Mouse (Mus musculus) limb, embryonic 13.5 days (tissue): ENCODE results near the gene Il17rc. TPM values are rescaled to one million over a fixed set of nuclear protein-coding genes. Genes with fewer than 3 reads are reported as not detected.

Experiments used
- ATAC-seq: fragments of 200-750 bp; cut with Nextera tagmentation; 2 replicates; pipeline ENCODE4 v1.8.0; 2017; ENCODE audit warnings: low read depth, moderate number of reproducible peaks, moderate TSS enrichment; ENCODE audit not compliant: low FRiP score
- H3K27ac ChIP-seq: fragments of 300-500 bp; sonication (generic); 2 replicates; pipeline ENCODE4 v1.5.1; 2015; ENCODE audit warnings: inconsistent platforms, mild to moderate bottlenecking, moderate library complexity
- H3K27me3 ChIP-seq: fragments of 300-500 bp; sonication (generic); 2 replicates; pipeline ENCODE4 v1.6.1; 2015; ENCODE audit warnings: mild to moderate bottlenecking, inconsistent platforms
- H3K36me3 ChIP-seq: fragments of 300-500 bp; sonication (generic); 2 replicates; pipeline ENCODE4 v1.6.1; 2015; ENCODE audit warnings: inconsistent platforms, mild to moderate bottlenecking, moderate library complexity
- H3K4me1 ChIP-seq: fragments of 300-500 bp; sonication (generic); 2 replicates; pipeline ENCODE4 v1.6.1; 2015; ENCODE audit warnings: inconsistent platforms
- H3K4me2 ChIP-seq: fragments of 300-500 bp; sonication (generic); replicated peaks from 2 replicates; pipeline ENCODE4 v1.6.1; 2015; ENCODE audit warnings: inconsistent platforms, mild to moderate bottlenecking, moderate library complexity
- H3K4me3 ChIP-seq: fragments of 300-500 bp; sonication (generic); 2 replicates; pipeline ENCODE4 v1.5.1; 2015; ENCODE audit warnings: moderate library complexity, mild to moderate bottlenecking, inconsistent platforms
- H3K9ac ChIP-seq: fragments of 300-500 bp; sonication (generic); 2 replicates; pipeline ENCODE4 v1.6.1; 2015; ENCODE audit warnings: mild to moderate bottlenecking, inconsistent platforms
- H3K9me3 ChIP-seq: fragments of 300-500 bp; sonication (generic); 2 replicates; pipeline ENCODE4 v1.6.1; 2016; ENCODE audit warnings: inconsistent platforms
- WGBS: fragments of 180-500 bp; shearing (Covaris S2); methylation state at CpG from one replicate; pipeline ENCODE4 v1.1.7; 2015; 5-methylcytosine and 5-hydroxymethylcytosine counted together
- polyA plus RNA-seq: library from polyadenylated mRNA; unstranded; fragments of >200 nt; fragmentation: Nextera tagmentation; extraction: Ambion mirVana; gene quantifications from 2 replicates; pipeline ENCODE4 v1.2.1, GENCODE M21; 2015

Il17rc gene
- polyA plus RNA-seq, 1 experiment from 2014 or later: 9.9 TPM

DNA sequence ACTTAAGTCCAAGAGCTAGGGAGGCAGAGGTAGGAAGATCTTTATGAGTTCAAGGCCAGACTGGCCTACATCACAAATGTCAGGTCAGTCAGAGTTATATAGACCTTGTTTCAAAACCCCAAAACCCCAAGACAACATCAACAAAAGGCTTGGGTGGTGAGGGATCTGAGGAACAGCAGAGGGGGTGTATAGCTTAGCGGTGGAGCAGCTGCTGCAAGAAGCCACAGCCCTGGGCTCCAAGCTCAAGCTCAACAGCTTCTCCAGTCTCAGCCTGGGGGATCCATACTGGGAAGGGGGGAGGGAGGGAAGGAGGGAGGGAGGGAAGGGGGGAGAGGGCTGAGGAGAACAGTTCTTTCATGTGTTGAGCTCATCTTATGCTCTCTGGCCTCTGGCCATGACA is 34.5 kb downstream of the Il17rc start:
- 67% methylated on average over 1 of the region's 1 CpGs for WGBS
- H3K27ac ChIP-seq: no peak overlapping the region
- no peaks in the 10 kb centered on the region for H3K9me3 ChIP-seq
- H3K4me3 ChIP-seq: no peak overlapping the region
- peaks cover 24% of the 10 kb centered on the region for H3K27me3 ChIP-seq
- no peak for ATAC-seq
- H3K4me2 ChIP-seq: no peak overlapping the region
- peaks cover 7% of the 10 kb centered on the region; the same call in 1 of the 2 replicates for H3K4me1 ChIP-seq
- no peaks in the 10 kb centered on the region for H3K36me3 ChIP-seq
- H3K9ac ChIP-seq: no peak overlapping the region

DNA sequence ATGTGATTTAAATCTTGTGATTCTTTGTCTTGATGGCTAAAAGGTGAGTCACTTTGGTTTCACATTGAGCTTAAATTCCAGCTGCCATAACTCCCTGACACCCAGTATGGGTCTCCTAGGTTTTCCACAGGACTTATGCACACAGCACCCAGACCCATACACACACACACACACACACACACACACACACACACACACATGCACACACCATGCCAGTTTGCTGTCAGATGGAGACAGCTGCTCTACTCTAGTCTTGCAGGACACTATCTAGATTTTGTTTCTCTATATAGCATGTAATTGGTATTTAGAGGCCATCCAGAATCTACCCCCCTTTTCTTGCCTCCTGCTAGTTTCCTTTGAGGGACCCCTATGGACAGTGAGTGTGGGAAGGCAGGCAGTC is 35.9 kb downstream of the Il17rc start:
- Histone ChIP-seq H3K9me3 (no peaks in the 10 kb centered on the region), H3K27ac (no peak overlapping the region), H3K36me3 (no peaks in the 10 kb centered on the region), H3K27me3 (peaks cover 10% of the 10 kb centered on the region), H3K4me3 (no peak overlapping the region), H3K9ac (no peak overlapping the region), H3K4me1 (no peaks in the 10 kb centered on the region), H3K4me2 (no peak overlapping the region)
- 0 out of 2 replicates have a peak, but pooled peaks have one; percentile 25 for ATAC-seq

DNA sequence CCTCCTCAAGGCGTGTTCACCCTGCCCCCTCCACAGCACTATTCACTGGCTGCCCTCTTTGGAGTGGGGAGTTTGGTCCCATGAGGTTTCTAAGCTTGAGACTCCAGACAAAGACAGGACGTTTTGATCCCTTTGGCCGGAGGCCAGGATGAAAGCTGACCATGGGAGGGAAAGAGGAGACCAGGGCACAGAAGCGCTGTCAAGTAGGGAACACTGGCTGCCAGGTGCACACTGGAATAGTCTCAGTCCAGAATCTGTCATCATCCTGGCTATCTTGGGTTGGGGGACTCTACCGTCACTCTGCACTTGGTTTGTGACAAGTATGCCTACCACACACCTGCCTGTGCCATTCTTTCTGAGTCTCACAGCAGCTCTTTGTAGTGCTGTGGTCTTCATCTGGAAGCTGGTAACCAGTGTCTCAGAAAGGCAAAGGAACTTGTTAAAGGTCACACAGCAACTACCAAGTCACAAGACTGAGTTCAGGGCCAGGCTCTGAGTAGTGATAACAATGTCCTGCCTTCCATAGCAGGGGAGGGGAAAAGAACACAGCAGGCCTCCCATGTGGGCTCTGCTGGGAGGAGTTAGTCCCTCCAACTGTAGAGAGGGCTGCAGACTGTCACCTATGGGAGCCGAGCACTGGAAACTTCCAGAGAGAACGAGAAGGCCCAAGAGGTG is 37.2 kb downstream of the Il17rc start:
- peak; percentile 71 for ATAC-seq
- 65% methylated on average over 7 of the region's 7 CpGs for WGBS
- Histone ChIP-seq H3K4me1 (no peaks in the 10 kb centered on the region), H3K9ac (no peak overlapping the region), H3K27me3 (no peaks in the 10 kb centered on the region), H3K36me3 (peaks cover 6% of the 10 kb centered on the region; the same call in 1 of the 2 replicates), H3K27ac (0 out of 2 replicates have a peak overlapping the region, but pooled peaks have one; percentile 52), H3K9me3 (no peaks in the 10 kb centered on the region), H3K4me2 (no peak overlapping the region), H3K4me3 (no peak overlapping the region)

DNA sequence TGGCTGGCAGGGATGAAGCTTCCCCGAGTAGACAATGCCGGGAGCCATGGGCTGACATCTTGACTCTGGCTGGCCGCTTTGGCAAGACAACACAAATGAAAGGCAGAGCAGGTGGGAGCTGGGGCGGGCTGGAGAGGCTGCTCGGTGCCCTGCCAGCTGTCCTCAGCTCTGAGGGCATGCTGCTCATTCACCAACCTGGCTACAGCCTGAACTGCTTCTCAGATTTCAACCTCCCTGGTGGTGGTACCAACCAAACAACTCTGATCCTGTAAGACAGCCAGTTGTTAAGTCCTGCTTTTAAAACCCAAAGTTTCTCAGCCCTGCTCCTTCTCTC is 37.7 kb downstream of the Il17rc start:
- Histone ChIP-seq H3K4me3 (no peak overlapping the region), H3K4me2 (no peak overlapping the region), H3K4me1 (no peaks in the 10 kb centered on the region), H3K36me3 (peaks cover 11% of the 10 kb centered on the region), H3K27ac (0 out of 2 replicates have a peak overlapping the region, but pooled peaks have one; percentile 52), H3K9ac (no peak overlapping the region), H3K9me3 (no peaks in the 10 kb centered on the region), H3K27me3 (no peaks in the 10 kb centered on the region)
- peak; percentile 55; the same call in 1 of the 2 replicates for ATAC-seq
- WGBS: 36% methylated on average over 5 of the region's 5 CpGs

DNA sequence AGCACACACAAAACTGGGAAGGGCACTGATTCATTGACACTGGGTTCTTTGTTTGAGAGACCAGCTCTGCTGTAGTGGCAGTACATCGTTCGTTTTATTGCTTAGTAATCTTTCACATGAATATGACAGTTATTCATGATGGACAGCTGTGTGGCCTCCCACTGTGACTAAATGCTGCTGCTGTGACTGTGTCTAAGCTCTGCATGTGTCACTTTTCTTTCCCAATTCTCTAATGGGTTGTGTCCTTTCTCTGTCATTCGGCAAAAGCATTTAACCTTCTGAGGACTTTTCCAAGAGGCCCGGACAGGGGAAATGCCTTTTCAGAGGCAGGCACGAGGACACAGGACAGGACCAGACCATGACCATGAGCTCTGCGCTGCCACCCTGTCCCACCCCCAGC is 42.7 kb downstream of the Il17rc start:
- H3K9ac ChIP-seq: no peak overlapping the region
- WGBS: 89% methylated on average over 6 of the region's 6 CpGs
- ATAC-seq: no peak
- H3K27ac ChIP-seq: no peak overlapping the region
- no peaks in the 10 kb centered on the region for H3K27me3 ChIP-seq
- H3K4me1 ChIP-seq: no peaks in the 10 kb centered on the region
- peaks cover 61% of the 10 kb centered on the region for H3K36me3 ChIP-seq
- H3K9me3 ChIP-seq: no peaks in the 10 kb centered on the region; the same call in 1 of the 2 replicates
- H3K4me3 ChIP-seq: no peak overlapping the region
- H3K4me2 ChIP-seq: no peak overlapping the region

DNA sequence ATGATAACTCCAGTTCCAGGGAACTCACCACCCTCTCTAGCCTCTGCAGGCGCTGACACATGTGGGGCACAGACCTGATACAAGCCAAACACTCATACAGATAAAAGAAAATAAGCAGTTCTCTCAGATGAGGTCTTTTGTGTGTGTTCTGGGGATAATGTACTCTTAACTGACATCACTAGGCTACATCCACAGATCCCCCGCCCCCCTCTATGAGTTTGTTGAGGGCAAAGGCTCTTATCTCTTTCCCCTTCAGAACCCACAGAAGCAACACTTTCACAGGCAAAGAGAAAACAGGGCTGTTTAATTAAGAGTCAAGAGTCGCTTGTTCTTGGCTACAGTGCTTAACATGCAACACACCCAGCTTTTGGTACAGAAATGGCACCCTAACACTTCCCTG is 43.4 kb downstream of the Il17rc start:
- Histone ChIP-seq H3K4me3 (no peak overlapping the region), H3K36me3 (peaks cover 68% of the 10 kb centered on the region), H3K9ac (no peak overlapping the region), H3K4me2 (no peak overlapping the region), H3K9me3 (no peaks in the 10 kb centered on the region; the same call in 1 of the 2 replicates), H3K4me1 (no peaks in the 10 kb centered on the region), H3K27me3 (no peaks in the 10 kb centered on the region), H3K27ac (no peak overlapping the region)
- WGBS: 93% methylated on average over 3 of the region's 3 CpGs
- no peak for ATAC-seq

DNA sequence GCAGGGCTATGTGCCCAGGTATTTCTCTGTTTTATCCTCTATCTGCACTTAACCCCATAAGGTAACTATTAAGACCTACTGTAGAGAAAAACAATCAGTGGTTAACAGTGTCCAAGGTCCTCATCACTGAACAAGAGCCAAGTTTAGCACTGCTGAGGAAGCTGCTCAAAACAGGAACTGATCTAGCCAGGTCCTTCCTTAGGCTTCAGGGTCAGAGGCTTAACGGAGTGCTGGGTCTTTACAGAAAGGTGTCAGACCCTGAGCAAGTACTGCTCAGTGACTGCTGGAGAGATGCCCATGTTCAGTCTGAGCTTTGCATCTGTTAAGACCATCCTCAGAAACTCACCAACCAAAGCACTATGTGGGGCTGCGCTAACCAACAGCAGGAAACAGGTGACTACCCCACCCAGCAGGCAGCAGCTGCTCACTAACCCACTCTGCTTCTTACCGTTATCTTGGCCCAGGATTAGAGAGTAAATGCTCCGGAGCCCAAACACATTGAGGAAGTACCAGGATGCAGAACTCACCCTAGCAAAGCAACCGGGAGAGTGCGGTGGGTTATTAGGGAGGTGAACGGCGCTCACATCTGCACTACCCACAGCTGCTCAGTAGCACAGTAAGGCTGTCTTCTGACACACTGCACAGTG is 46.3 kb downstream of the Il17rc start:
- H3K4me3 ChIP-seq: no peak overlapping the region
- no peak for ATAC-seq
- H3K27ac ChIP-seq: no peak overlapping the region
- H3K27me3 ChIP-seq: no peaks in the 10 kb centered on the region
- no peaks in the 10 kb centered on the region for H3K4me1 ChIP-seq
- H3K9me3 ChIP-seq: no peaks in the 10 kb centered on the region; the same call in 1 of the 2 replicates
- H3K9ac ChIP-seq: no peak overlapping the region
- peaks cover 97% of the 10 kb centered on the region for H3K36me3 ChIP-seq
- H3K4me2 ChIP-seq: no peak overlapping the region
- 91% methylated on average over 8 of the region's 8 CpGs for WGBS

DNA sequence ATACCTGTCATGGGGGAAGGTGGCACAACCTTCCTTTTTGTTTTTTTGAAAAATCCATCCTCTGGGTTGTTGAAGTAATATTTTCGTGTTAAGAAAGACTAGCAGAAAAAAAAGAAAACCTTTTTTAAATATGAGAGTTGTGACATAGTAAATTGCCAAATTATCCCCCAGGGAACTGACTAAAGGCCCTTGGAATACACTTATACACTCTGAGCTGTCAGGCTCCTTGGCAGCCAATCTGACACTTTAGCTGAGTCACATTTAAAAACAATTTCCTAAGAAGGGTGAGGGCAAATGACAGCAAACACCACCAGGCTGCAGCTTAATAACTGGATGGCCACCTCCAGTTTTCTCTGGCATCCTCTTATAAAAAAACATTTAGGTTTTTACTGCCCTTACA is 51.1 kb downstream of the Il17rc start:
- Histone ChIP-seq H3K9me3 (no peaks in the 10 kb centered on the region), H3K9ac (no peak overlapping the region), H3K36me3 (peaks cover 69% of the 10 kb centered on the region), H3K27me3 (no peaks in the 10 kb centered on the region), H3K4me1 (no peaks in the 10 kb centered on the region), H3K27ac (no peak overlapping the region), H3K4me3 (no peak overlapping the region), H3K4me2 (no peak overlapping the region)
- WGBS: 72% methylated on average over 1 of the region's 1 CpGs
- ATAC-seq: no peak

DNA sequence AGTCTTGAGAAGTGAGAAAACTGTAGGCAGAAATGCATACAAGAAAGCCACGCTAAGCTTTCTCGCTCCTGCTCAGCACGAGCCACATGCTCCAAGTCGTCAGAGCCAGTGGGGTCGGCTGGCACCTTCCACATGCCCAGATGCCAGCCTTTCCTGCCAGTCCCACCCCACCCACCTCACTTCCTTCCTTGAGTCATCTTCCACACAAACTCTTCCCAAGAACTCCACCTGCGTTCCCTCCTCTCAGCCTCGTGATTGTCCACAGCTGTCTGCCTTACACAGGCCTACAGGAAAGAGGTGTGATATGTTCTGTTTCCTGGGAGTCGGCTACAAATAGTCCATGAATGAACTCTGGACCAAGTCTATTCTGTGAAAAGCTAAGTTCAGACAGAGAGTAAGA is 52.2 kb downstream of the Il17rc start:
- no peak for ATAC-seq
- Histone ChIP-seq H3K27ac (no peak overlapping the region), H3K4me1 (no peaks in the 10 kb centered on the region), H3K36me3 (peaks cover 58% of the 10 kb centered on the region), H3K9me3 (no peaks in the 10 kb centered on the region), H3K4me3 (no peak overlapping the region), H3K27me3 (no peaks in the 10 kb centered on the region), H3K4me2 (no peak overlapping the region), H3K9ac (no peak overlapping the region; the same call in 1 of the 2 replicates)
- WGBS: 94% methylated on average over 8 of the region's 8 CpGs

DNA sequence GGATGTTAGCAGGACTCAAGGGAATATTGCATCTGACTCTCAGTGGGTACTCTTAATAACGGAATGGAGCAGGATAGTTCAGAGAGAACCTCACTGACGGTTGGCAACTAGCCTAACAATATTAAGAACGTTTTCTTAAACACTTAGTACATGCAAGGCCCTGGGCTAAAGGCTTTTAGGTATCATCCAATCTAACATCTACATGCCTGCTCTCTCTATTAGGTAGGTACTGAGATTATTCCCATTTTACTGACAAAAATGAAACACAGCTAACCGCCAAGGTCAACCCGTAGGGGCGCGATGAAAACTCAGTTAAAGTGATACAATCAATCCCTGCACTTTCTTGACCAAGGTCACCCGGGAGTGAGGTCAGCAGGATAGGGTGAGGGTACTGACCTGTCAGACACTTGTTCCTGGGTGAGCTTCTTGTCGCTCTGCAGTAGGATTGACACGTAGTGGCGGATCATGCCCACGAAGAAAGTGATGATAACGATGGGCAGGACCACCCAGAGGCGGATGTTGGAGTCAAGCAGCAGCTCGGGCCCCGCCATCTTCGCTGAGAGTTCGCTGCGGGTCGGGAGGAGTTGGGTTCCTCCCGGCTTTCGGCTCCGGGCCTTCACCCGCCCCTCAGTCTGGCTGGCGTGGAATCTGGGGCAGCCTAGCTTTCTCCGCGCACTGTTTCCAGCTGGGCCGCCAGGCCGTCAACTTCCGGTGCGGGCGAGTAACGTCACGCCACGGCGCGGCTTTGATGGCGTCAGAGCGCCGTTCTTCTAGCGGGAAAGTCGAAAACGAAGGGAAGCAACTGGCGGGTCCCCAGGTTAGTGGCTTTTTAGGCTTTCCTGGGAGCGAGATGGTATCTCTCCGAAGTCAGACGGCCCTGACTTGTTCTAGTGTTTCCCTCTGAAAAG is 60.0 kb downstream of the Il17rc start, which contains the start of the genes Emc3 and Fancd2:
TSS of gene Emc3 (minus strand) at position 721 of the 908 bp plus-strand sequence.
TSS of gene Fancd2 (plus strand) at position 751 of the 908 bp plus-strand sequence.
- Histone ChIP-seq H3K27me3 (no peaks in the 10 kb centered on the region), H3K36me3 (peaks cover 8% of the 10 kb centered on the region), H3K4me3 (peak within 1 kb of the TSS; percentile 93), H3K4me1 (peaks cover 17% of the 10 kb centered on the region), H3K27ac (peak within 1 kb of the TSS; percentile 65; the same call in 1 of the 2 replicates), H3K4me2 (peak within 1 kb of the TSS; percentile 78), H3K9ac (peak within 1 kb of the TSS; percentile 92), H3K9me3 (no peaks in the 10 kb centered on the region)
- WGBS: under 1% methylated on average over 47 of the region's 47 CpGs
- peak; percentile 94 for ATAC-seq

DNA sequence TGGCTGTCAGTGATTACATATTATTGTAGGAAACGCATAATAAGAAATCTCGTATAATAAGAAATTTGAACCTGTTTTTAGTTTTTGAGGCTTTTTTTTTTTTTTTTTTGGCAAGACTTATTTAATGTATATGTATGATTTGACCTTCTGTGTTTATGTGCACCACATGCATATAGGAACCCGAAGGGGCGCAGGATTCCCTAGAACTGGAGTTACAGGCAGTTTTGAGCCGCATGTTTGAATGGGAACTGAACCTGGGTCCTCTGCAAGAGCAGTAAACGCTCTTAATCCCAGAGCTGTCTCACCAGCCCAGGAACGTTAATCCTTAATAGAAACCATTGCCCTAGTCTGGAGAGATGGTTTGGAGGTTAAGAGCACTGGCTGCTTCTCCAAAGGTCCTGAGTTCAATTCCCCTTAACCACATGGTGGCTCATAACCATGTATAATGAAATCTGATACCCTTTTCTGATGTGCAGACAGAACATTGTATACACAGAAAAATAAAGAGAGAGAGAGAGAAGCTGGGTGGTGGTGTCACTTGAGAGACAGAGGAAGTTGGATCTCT is 60.7 kb downstream of the Il17rc start:
- no peaks in the 10 kb centered on the region for H3K27me3 ChIP-seq
- peaks cover 9% of the 10 kb centered on the region; the same call in 1 of the 2 replicates for H3K36me3 ChIP-seq
- H3K27ac ChIP-seq: no peak overlapping the region
- WGBS: 5% methylated on average over 7 of the region's 7 CpGs
- peak overlapping the region; percentile 93 for H3K4me3 ChIP-seq
- no peaks in the 10 kb centered on the region for H3K9me3 ChIP-seq
- H3K4me1 ChIP-seq: peaks cover 17% of the 10 kb centered on the region
- H3K9ac ChIP-seq: peak overlapping the region; percentile 92
- ATAC-seq: no peak
- peak overlapping the region; percentile 78 for H3K4me2 ChIP-seq
